Mouse (Mus musculus) lung, adult 2 months (tissue): ENCODE measurements around the gene Plp2. TPM values are rescaled to one million over a fixed set of nuclear protein-coding genes. Genes with fewer than 3 reads are reported as not detected.

ENCODE experiments used
- DNase-seq: peaks from one replicate; pipeline ENCODE4 v3.0.0; 2022
- H3K4me1 ChIP-seq: fragments of 200-500 bp; 2 replicates; pipeline ENCODE4 v1.6.1; 2011; ENCODE audit warnings: low read length; ENCODE audit not compliant: control insufficient read depth, insufficient read depth
- H3K4me3 ChIP-seq: fragments of 200-500 bp; replicated peaks from 2 replicates; pipeline ENCODE3; 2011; ENCODE audit warnings: low read depth, mild to moderate bottlenecking, control low read depth, low read length; ENCODE audit errors: extremely low read depth
- CTCF ChIP-seq: fragments of 200-500 bp; IDR thresholded peaks from 2 replicates; pipeline ENCODE4 v1.5.1; 2011; ENCODE audit warnings: mild to moderate bottlenecking, low read length, control low read depth; ENCODE audit not compliant: insufficient read depth
- POLR2A ChIP-seq: fragments of 200-500 bp; IDR thresholded peaks from 2 replicates; pipeline ENCODE4 v1.6.1; 2011; ENCODE audit warnings: low read depth, mild to moderate bottlenecking, control low read depth, low read length, borderline replicate concordance; ENCODE audit errors: extremely low read depth
- WGBS: fragments of 180-500 bp; shearing (Covaris S2); methylation state at CpG from one replicate; pipeline ENCODE4 v1.1.7; 2018; 5-methylcytosine and 5-hydroxymethylcytosine counted together
- polyA plus RNA-seq: library from polyadenylated mRNA; depleted of rRNA; stranded (reverse); fragments of >200 nt; gene quantifications from 2 replicates; pipeline ENCODE4 v1.2.3, GENCODE M21; 2012; rRNA removed

Plp2 gene
- polyA plus RNA-seq, 1 experiment, result 264 TPM

- WGBS, result 35% methylated on average over 13 of the region's 13 CpGs
- H3K4me1 ChIP-seq, result no peaks in the 10 kb centered on the region
- no peak for DNase-seq
- TF ChIP-seq POLR2A, result no peak
- no peak for TF ChIP-seq CTCF
- no peak overlapping the region for H3K4me3 ChIP-seq
Observed at GRCm38 (mm10) chrX:7639536-7640325, 31.5 kb downstream of the Plp2 start.

- TF ChIP-seq POLR2A, result no peak
- 28% methylated on average over 40 of the region's 42 CpGs for WGBS
- Histone ChIP-seq H3K4me1 (no peaks in the 10 kb centered on the region), H3K4me3 (peak within 1 kb of the TSS; percentile 29)
- peak; percentile 46 for DNase-seq
Observed at GRCm38 (mm10) chrX:7638401-7639091, 32.6 kb downstream of the Plp2 start, which contains the start of gene Syp. TSS of gene Syp (plus strand) at chrX:7638471.

DNA sequence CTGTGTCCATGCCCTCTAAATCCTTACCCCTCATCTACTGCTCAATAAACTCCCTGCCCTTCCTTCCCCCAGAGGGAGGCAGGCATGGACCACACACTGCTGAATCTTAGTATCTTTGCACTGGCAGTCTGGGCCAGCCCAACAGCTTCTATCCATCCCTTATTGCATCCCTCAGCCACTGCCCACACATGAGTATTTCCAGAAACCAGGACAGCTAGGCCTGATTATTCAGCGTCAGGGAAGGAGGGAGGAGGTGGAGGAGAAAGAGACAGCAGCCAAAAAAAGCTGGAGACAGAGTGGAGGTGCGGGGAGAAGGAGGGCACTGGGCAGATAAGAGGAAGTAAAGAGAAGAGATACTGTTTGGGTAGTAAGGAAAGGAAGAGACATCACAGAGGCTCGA is 36.1 kb downstream of the Plp2 start:
- no peaks in the 10 kb centered on the region for H3K4me1 ChIP-seq
- no peak overlapping the region for H3K4me3 ChIP-seq
- no peak for DNase-seq
- TF ChIP-seq CTCF (no peak), POLR2A (no peak)
- 55% methylated on average over 3 of the region's 3 CpGs for WGBS

- DNase-seq, result no peak
- WGBS, result 80% methylated on average over 6 of the region's 6 CpGs
- H3K4me3 ChIP-seq, result no peak overlapping the region
- TF ChIP-seq CTCF (no peak), POLR2A (no peak)
- no peaks in the 10 kb centered on the region for H3K4me1 ChIP-seq
Observed at GRCm38 (mm10) chrX:7632560-7632959, 38.6 kb downstream of the Plp2 start.

Other genes with a start within 250 kb of the Plp2 start
- gene Foxp3, start 97.7 kb downstream of the Plp2 start, polyA plus RNA-seq, result 0.37 and 0.59 TPM in 2 replicates
- 3.5 and 4.2 TPM in 2 replicates for gene Ppp1r3f, start 97.1 kb downstream of the Plp2 start, polyA plus RNA-seq
- gene Ccdc22, start 65.9 kb downstream of the Plp2 start, polyA plus RNA-seq, result 14.5 and 15.6 TPM in 2 replicates
- 0.08 and 0.11 TPM in 2 replicates for gene Cacna1f, start 64.3 kb downstream of the Plp2 start, polyA plus RNA-seq
- gene Syp, start 32.9 kb downstream of the Plp2 start, polyA plus RNA-seq, result 3.7 and 5.8 TPM in 2 replicates
- 21.7 and 25.0 TPM in 2 replicates for gene Prickle3, start 14.1 kb downstream of the Plp2 start, polyA plus RNA-seq
- gene Magix, start 9.9 kb upstream of the Plp2 start, polyA plus RNA-seq, result 12.3 and 17.2 TPM in 2 replicates
- gene Gpkow, start 25.7 kb upstream of the Plp2 start, polyA plus RNA-seq, result 8.4 and 9.4 TPM in 2 replicates
- 83.4 and 128 TPM in 2 replicates for gene Wdr45, start 42.9 kb upstream of the Plp2 start, polyA plus RNA-seq
- gene Gm45208, start 50.9 kb upstream of the Plp2 start, polyA plus RNA-seq, result 1.7 and 2.7 TPM in 2 replicates
- 41.0 and 46.2 TPM in 2 replicates for gene Praf2, start 57.0 kb upstream of the Plp2 start, polyA plus RNA-seq
- 33.9 and 34.5 TPM in 2 replicates for gene Ccdc120, start 79.5 kb upstream of the Plp2 start, polyA plus RNA-seq
- gene Tfe3, start 91.2 kb upstream of the Plp2 start, polyA plus RNA-seq, result 28.8 and 31.8 TPM in 2 replicates
- 19.0 and 32.4 TPM in 2 replicates for gene Gripap1, start 118.4 kb upstream of the Plp2 start, polyA plus RNA-seq
- gene Kcnd1, start 150.9 kb upstream of the Plp2 start, polyA plus RNA-seq, result 0.84 and 1.0 TPM in 2 replicates
- 31.0 and 43.3 TPM in 2 replicates for gene Otud5, start 170.0 kb upstream of the Plp2 start, polyA plus RNA-seq
- 12.2 and 13.6 TPM in 2 replicates for gene Pim2, start 206.9 kb upstream of the Plp2 start, polyA plus RNA-seq
- 73.7 and 74.0 TPM in 2 replicates for gene Slc35a2, start 212.6 kb upstream of the Plp2 start, polyA plus RNA-seq
- gene Pqbp1, start 227.9 kb upstream of the Plp2 start, polyA plus RNA-seq, result 44.4 and 53.6 TPM in 2 replicates
- gene Timm17b, start 228.0 kb upstream of the Plp2 start, polyA plus RNA-seq, result 31.6 and 34.7 TPM in 2 replicates
- not detected in 2 replicates for gene Gm10491, start 236.4 kb upstream of the Plp2 start, polyA plus RNA-seq
- not detected in 2 replicates for gene Gm10490, start 238.2 kb upstream of the Plp2 start, polyA plus RNA-seq
- gene Pcsk1n, start 248.4 kb upstream of the Plp2 start, polyA plus RNA-seq, result 0.41 and 0.53 TPM in 2 replicates